Mouse (Mus musculus): ENCODE data around the gene Pimreg.

Gene Pimreg

DNA sequence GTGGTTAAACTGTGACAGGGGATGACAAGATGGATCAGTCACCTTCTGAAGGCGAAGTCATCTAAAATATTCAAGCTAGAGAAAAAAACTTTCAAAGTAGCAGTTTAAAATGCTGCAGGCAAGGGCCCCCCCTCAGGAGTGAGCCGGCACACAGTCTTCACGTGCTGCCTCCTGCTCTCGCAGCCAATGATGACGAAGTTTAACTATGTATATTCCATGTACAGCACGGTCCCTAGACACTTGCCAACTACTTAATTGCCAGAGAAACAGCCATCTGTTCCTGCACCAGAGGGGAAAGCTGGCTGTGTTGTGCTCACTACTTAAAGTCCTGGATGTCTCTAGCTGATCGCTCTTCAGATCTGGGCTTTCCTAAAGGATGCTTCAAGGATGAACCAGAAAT is 26.2 kb downstream of the Pimreg start:
- no peak for DNase-seq

DNA sequence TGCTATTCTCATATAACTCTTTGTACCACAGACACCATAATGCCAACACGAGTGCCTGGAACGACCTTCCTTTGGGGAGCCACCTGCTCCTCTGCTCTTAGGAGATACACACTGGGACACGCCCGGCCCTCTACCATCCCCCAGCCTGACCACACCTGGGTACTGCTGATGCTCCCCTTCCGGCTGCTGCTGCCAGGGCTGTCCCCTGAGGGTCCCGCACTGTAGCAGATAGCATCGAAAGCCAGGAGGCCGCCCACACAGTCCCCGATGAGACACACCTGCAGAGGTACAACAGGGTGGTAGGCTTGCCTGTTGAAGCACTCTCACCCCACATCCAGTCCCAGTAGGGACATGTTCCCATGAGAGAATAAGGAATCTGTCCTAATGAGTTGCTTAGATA is 28.9 kb downstream of the Pimreg start:
- no peak for DNase-seq

DNA sequence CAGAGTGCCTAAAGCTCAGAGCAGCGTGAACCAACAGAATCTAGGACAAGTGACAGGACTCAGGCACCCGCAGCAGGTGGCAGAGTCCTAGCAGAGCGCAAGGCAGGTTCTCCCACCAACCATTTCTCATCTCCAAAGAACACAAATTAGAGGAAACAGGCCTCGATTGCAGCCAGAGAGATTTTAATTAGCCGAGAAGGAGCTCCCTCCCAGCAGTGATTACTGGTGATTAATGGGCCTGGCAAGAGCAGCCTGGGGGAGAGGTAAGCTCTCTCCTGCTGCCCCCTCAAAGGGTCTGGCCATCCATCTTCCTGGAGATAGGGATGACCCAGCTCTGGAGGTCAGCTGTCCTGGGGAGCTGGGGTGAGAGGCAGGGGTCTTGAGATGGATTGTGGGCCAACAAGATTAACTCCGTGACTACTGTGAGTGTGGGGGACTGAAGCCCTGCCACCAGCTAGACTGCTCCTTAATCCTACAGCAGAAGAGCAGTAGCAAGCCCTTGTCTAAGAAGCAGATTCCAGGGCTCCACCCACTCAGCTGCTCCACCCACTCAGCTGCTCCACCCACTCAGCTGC is 30.6 kb downstream of the Pimreg start:
- no peak for DNase-seq

DNA sequence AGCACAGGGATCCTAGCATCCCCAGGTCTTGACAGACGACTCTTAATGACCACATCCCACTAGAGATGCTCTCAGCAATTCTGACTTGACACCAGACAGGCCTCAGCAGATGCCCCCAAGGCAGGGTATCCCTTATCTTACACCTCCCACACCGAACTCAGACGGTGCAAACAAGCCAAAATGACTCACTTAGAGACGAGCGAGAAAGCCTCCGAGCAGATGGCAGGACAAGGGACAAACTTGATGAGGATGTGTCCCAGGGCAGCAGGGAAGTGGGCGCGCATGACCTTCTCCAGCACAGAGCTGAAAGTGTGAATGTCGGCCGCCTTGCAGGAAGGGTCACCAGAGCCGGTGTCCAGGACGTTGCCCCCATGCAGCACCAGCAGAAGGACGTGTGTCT is 32.4 kb downstream of the Pimreg start:
- no peak for DNase-seq

DNA sequence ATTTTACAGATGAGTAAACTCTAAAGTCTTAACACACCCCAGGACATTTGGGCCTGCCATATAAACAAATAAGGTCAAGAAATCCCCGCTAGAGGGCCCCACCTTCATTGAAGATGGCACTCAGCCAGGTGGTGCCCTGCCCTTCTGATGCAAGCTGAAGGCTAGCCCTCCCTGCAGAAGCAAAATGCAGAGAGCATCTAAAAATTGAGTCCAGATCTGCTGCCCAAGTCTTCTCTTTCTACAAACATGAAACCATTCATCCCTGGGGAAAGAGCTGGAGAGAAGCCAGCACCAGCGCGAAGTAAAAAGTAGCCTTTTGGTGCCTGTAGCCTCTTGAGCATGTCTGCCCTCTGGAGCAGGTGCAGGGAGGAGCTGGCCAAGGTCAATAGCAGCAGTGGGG is 36.2 kb downstream of the Pimreg start:
- DNase-seq, result no peak

DNA sequence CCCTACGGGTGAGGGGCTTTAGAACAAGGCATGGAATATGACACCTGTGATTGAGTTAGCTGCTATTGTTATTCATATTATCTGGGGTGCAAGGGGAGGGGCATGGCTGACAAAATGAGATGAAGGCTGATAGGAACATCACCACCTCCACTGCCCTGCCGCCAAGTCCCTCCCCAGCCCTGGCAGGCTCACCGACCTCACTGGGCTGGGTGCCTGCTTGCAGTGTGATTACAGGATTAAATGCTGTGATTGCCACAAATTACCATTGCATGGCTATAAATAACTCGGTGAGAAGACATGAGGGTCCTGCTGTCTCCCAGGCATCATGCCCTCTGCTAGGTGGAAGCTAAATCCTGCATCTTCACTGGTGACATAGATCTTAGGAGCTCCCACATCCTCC is 36.8 kb downstream of the Pimreg start:
- DNase-seq, result no peak

DNA sequence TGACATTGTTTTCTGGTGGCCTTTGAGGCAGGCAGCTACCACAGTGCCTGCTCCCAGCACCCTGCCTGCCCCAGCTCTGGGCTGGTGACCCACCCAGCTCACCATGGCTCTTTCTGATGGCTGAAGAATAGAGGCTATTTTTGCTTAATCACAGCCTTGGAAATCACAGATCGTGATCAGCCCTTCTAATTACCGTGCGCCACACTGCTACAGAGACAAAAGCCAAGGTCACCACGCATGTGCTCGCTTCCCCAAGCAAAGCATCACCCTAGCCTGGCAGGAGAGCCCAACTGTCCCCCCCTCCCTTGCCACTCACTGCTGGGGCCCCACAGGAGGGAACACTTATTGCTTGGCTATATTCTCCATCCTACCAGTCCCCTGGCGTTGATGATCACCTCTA is 38.6 kb downstream of the Pimreg start:
- no peak for DNase-seq

DNA sequence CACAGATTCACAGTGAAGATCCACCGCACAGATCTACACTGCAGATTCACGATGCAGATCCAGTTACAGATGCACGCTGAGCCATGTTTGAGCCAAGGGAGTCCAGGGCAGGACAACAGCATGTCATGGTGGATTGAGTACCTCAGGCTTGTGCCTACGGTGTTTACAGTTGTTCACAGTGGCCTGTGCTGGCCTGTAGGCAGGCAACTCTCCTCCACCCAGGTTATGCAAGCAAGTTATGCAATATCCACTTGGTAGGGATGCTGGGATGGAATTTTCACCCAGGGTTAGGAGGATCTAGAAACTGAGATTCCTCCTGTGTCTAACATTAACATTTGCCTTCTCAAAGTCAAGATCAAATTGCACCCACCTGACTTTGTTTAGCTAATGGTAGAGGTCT is 40.8 kb downstream of the Pimreg start:
- DNase-seq, result no peak

DNA sequence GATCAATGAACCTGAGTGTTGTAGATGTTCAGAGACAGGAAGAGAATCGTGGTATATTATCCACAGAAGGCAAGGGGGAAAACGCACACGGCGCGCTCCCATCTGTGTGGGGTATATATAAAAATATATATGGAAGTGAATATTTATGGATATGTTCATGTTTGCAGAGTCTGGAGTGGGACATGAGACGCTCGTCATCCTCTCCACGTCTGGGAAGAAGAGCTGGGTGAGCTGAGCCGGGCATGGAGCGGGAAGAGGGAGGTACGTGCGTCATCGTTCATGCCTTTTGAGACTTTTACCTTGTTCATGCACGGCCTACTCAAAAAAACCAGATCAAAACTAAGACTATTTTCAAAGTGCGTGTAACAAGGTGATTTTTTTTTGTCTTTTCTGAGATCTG is 42.5 kb downstream of the Pimreg start:
- DNase-seq, result no peak

DNA sequence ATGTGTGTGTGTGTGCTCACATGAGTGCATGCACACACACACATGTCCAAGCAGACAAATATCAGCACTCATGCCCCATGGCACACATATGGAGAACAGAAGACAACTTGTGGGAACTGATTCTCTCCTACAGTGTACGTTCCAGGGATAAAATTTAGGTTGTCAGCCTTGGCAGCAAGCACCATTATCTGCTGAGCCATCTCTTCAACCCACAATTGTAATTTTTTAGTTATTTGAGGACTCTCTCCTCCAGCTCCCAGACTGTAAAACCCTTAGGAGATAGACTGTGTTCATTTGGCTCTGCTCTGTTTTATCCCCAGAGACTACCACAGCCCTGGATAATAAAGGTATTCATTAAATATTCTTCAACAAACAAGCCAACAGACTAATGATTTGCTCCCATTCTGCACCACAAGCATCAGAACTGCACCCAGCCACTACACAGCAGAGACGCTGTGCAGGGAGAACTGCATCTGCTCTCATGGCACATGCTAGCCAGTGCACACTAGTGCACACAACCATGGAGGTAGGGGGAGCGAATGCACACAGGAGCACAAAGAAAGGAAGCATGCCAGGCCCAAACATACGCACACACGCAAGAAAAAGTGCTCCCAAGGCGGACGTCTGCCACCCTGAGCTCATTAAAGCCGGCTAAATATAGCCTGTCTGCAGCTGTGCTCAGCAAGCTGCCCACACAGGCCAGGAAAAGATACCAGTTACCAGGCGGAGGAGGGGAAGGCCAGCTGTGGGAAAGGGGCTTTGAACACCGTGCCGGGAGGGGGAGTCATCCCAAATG is 44.6 kb downstream of the Pimreg start:
- DNase-seq, result peak; percentile 32

DNA sequence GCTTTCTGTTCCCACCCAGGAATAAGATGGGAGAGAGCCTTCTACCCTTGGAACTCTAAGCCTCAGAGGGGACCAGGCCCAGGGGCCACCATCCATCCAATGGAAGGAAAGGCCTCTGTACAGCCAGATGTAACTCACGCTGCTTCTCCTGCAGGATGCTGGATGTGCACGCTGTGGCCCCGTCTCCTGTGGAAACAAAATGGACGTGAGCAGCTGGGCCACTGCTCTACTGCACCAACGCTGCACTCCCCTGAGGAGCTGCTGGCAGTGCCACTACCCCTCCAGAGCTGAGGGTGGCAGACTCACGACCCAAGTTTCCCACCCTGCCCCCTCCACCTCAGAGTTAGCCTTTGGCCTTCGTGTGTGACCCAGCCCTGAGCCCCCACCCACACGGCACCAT is 50.6 kb downstream of the Pimreg start:
- DNase-seq, result no peak

DNA sequence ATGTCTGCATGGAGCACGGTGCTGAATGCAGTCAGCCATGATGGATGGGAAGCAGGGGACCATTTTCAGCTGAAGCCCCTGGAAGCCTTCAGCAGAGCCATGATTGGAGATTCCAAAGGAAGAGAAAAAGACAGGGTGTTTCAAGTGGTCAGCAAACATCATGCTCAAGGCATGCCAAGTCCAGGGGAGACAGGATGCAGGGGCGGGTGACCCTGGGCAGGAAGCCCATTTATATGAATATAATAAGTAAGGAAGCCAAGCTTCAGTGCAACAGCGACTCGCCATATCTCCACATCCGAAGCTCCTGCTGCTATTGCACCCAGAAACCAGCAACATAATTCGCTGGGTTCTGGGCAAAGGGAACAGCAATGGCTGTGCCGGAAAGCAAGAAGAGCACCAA is 52.6 kb downstream of the Pimreg start:
- peak; percentile 75 for DNase-seq

DNA sequence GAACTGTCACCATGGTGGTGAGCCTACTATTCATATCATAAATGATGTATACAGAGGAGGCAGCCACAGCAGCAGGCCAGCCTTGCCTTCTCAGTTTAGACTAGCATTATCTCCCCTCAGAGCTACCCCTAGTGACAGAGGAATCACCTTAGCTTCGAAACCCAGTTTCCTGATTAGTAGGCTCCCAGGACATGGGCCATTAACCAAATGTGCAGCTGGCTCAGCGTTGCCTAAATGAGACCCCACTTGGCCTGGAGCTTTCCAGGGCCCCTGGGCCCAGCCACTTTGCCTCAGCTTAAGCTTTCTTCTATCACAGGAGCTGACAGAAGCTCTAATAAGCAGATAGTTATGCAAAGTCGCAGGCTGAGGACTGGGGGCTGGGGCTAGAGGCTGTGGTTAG is 54.2 kb downstream of the Pimreg start:
- no peak for DNase-seq

Measured in lung, postnatal 10 days (tissue).